Mouse (Mus musculus) lung, embryonic 15.5 days (tissue): Measurements from ENCODE around the gene Kansl1l. TPM values are rescaled to one million over a fixed set of nuclear protein-coding genes. Genes with fewer than 3 reads are reported as not detected.

Source experiments
- ATAC-seq: fragments of 200-750 bp; cut with Nextera tagmentation; 2 replicates; pipeline ENCODE4 v1.8.0; 2017; ENCODE audit warnings: moderate number of reproducible peaks, borderline replicate concordance; ENCODE audit not compliant: low FRiP score, low TSS enrichment; ENCODE audit errors: extremely low read depth
- H3K27ac ChIP-seq: fragments of 300-500 bp; sonication (generic); 2 replicates; pipeline ENCODE4 v1.5.1; 2015; ENCODE audit warnings: moderate library complexity, mild to moderate bottlenecking, inconsistent platforms
- H3K27me3 ChIP-seq: fragments of 300-500 bp; sonication (generic); 2 replicates; pipeline ENCODE4 v1.6.1; 2015; ENCODE audit warnings: inconsistent platforms
- H3K36me3 ChIP-seq: fragments of 300-500 bp; sonication (generic); 2 replicates; pipeline ENCODE4 v1.6.1; 2015; ENCODE audit warnings: inconsistent platforms
- H3K4me1 ChIP-seq: fragments of 300-500 bp; sonication (generic); 2 replicates; pipeline ENCODE4 v1.6.1; 2015; ENCODE audit warnings: inconsistent platforms
- H3K4me2 ChIP-seq: fragments of 300-500 bp; sonication (generic); 2 replicates; pipeline ENCODE4 v1.6.1; 2015; ENCODE audit warnings: inconsistent platforms, mild to moderate bottlenecking, moderate library complexity
- H3K4me3 ChIP-seq: fragments of 300-500 bp; sonication (generic); 2 replicates; pipeline ENCODE4 v1.5.1; 2015; ENCODE audit warnings: mild to moderate bottlenecking, inconsistent platforms
- H3K9ac ChIP-seq: fragments of 300-500 bp; sonication (generic); 2 replicates; pipeline ENCODE4 v1.6.1; 2015; ENCODE audit warnings: inconsistent platforms
- H3K9me3 ChIP-seq: fragments of 300-500 bp; sonication (generic); 2 replicates; pipeline ENCODE4 v1.6.1; 2016; ENCODE audit warnings: inconsistent platforms
- WGBS: fragments of 180-500 bp; shearing (Covaris S2); methylation state at CpG from one replicate; pipeline ENCODE4 v1.1.7; 2015; 5-methylcytosine and 5-hydroxymethylcytosine counted together
- polyA plus RNA-seq: library from polyadenylated mRNA; unstranded; fragments of >200 nt; fragmentation: Nextera tagmentation; extraction: Ambion mirVana; gene quantifications from 2 replicates; pipeline ENCODE4 v1.2.1, GENCODE M21; 2015

The Kansl1l gene
- polyA plus RNA-seq, 1 experiment from 2014 or later: 23.2 TPM

DNA sequence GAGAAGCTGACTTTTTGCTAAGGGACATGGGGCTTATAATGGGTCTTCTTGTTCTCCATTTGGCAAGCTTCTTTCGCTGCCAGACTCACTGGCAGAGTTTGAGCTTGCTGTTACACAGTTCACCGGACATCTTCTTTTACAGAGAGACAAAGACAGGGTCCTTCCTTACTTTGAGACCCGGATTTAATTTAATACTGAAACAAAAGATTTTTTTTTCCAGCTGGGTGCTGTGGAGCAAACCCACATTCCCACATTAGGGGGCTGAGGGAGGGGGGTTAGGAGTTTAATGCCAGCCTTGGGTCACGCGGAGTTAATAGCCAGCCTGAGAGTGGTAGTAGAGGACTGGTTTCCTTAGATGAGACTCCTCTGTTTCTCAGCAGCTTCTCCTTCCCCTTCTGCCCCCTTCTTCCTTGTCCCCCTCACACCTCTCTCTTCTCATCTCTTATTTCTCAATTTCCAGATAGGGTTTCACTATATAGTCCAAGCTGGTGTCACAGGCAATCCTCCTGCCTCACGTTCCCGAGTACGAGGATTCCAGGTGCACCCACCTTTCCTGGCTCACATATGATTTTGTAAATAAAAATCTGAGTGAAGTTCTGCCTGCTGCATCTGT, 124.5 kb downstream of the Kansl1l start:
- no peaks in the 10 kb centered on the region for H3K27me3 ChIP-seq
- H3K9me3 ChIP-seq: no peaks in the 10 kb centered on the region
- ATAC-seq: no peak
- H3K4me3 ChIP-seq: no peak overlapping the region
- no peaks in the 10 kb centered on the region for H3K36me3 ChIP-seq
- H3K9ac ChIP-seq: no peak overlapping the region
- WGBS: 85% methylated on average over 8 of the region's 8 CpGs
- no peak overlapping the region for H3K27ac ChIP-seq
- no peak overlapping the region for H3K4me2 ChIP-seq
- H3K4me1 ChIP-seq: no peaks in the 10 kb centered on the region

- Histone ChIP-seq H3K9ac (no peak overlapping the region), H3K27me3 (no peaks in the 10 kb centered on the region), H3K27ac (no peak overlapping the region), H3K9me3 (no peaks in the 10 kb centered on the region), H3K36me3 (no peaks in the 10 kb centered on the region), H3K4me3 (no peak overlapping the region), H3K4me2 (no peak overlapping the region), H3K4me1 (no peaks in the 10 kb centered on the region)
- ATAC-seq: no peak
- 50% methylated on average over 1 of the region's 1 CpGs for WGBS
Measured at GRCm38 (mm10) chr1:66692308-66692707, 125.1 kb downstream of the Kansl1l start.

DNA sequence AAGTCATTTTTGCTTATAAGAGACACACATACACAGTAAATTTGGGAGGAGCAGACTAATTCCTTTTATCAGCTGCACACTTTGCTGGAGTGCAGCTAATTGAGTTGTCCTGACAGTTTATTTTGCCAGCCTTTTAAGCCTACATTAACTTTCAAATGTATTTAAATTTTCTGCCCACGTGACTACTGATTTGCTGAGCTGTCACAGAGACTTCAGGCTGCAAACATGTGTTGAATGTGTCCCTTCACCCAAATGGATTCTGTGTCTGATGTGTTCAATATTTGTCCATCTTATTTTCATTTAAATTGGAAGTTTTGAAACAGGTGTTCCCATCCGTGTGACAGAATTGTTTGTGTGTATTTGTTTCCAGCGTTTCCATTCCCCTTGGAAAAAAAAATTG, 125.6 kb downstream of the Kansl1l start:
- no peak overlapping the region for H3K4me3 ChIP-seq
- no peak overlapping the region for H3K27ac ChIP-seq
- H3K9ac ChIP-seq: no peak overlapping the region
- 61% methylated on average over 3 of the region's 3 CpGs for WGBS
- H3K36me3 ChIP-seq: no peaks in the 10 kb centered on the region
- no peak for ATAC-seq
- H3K27me3 ChIP-seq: no peaks in the 10 kb centered on the region
- H3K4me1 ChIP-seq: no peaks in the 10 kb centered on the region
- no peaks in the 10 kb centered on the region for H3K9me3 ChIP-seq
- H3K4me2 ChIP-seq: no peak overlapping the region

DNA sequence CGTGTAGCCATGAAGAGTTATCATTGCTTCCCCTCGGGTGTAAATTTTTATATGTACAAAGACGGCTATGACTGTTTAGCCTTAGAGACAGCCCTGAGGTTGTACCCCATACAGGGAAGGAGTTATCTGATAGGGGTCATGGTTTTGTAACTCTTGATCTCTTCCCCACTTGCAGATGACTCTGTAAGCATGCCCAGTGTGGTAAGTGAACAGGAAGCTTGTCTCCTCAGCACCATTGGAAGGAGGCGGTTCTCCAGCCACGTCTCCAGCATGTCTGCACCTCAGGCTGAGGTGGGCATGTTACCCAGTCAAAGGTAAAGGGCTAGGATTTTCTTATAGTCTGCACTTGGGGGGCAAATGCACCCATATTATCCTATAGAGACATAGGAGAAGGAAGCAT, 134.4 kb downstream of the Kansl1l start:
- 80% methylated on average over 5 of the region's 5 CpGs for WGBS

GRCm38 (mm10) chr1:66678662-66679061, 138.7 kb downstream of the Kansl1l start:
- Histone ChIP-seq H3K4me1 (no peaks in the 10 kb centered on the region), H3K9ac (no peak overlapping the region), H3K4me3 (no peak overlapping the region), H3K9me3 (no peaks in the 10 kb centered on the region), H3K27ac (no peak overlapping the region), H3K36me3 (no peaks in the 10 kb centered on the region), H3K4me2 (no peak overlapping the region), H3K27me3 (no peaks in the 10 kb centered on the region)
- no peak for ATAC-seq
- 28% methylated on average over 2 of the region's 2 CpGs for WGBS

More for the DNA sequence above, 134.4 kb downstream of the Kansl1l start:
- Histone ChIP-seq H3K27ac (no peak overlapping the region), H3K4me2 (no peak overlapping the region), H3K36me3 (no peaks in the 10 kb centered on the region), H3K9ac (no peak overlapping the region), H3K4me3 (no peak overlapping the region), H3K4me1 (no peaks in the 10 kb centered on the region), H3K27me3 (no peaks in the 10 kb centered on the region), H3K9me3 (no peaks in the 10 kb centered on the region)
- no peak for ATAC-seq

GRCm38 (mm10) chr1:66677928-66678327, 139.4 kb downstream of the Kansl1l start:
- H3K4me2 ChIP-seq: no peak overlapping the region
- 78% methylated on average over 14 of the region's 14 CpGs for WGBS

DNA sequence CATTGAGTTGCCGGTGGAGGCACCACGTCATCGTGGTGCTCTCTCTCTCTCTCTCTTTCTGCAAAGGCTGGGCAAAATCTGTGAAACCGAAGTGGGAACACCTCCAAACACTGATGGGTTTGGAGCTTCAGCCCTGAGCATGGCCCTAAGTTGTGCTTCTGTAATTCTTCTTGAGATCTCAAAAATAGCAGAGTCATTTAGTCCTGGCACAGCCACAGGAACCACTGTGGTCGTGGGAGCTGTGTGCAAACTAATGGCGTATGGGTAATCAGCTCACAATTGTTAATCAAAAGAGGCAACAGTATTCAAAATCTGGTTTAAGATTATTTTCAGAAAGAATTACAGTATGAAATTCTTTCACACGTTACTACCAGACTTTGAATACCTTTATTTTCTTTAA, 144.6 kb downstream of the Kansl1l start:
- no peak overlapping the region for H3K9ac ChIP-seq
- H3K4me1 ChIP-seq: no peaks in the 10 kb centered on the region
- no peak overlapping the region for H3K27ac ChIP-seq
- H3K4me2 ChIP-seq: no peak overlapping the region
- H3K36me3 ChIP-seq: no peaks in the 10 kb centered on the region
- H3K27me3 ChIP-seq: no peaks in the 10 kb centered on the region
- WGBS: 79% methylated on average over 7 of the region's 7 CpGs
- H3K4me3 ChIP-seq: no peak overlapping the region
- H3K9me3 ChIP-seq: no peaks in the 10 kb centered on the region
- ATAC-seq: no peak

More at GRCm38 (mm10) chr1:66677928-66678327, 139.4 kb downstream of the Kansl1l start:
- H3K4me1 ChIP-seq: no peaks in the 10 kb centered on the region
- no peak overlapping the region for H3K27ac ChIP-seq
- no peak overlapping the region for H3K4me3 ChIP-seq
- no peak overlapping the region for H3K9ac ChIP-seq
- H3K36me3 ChIP-seq: no peaks in the 10 kb centered on the region
- no peaks in the 10 kb centered on the region for H3K9me3 ChIP-seq
- ATAC-seq: no peak
- no peaks in the 10 kb centered on the region for H3K27me3 ChIP-seq

- Histone ChIP-seq H3K27ac (no peak overlapping the region), H3K9ac (no peak overlapping the region), H3K4me3 (no peak overlapping the region), H3K4me1 (no peaks in the 10 kb centered on the region), H3K4me2 (no peak overlapping the region), H3K9me3 (no peaks in the 10 kb centered on the region), H3K36me3 (no peaks in the 10 kb centered on the region), H3K27me3 (no peaks in the 10 kb centered on the region)
- WGBS: 52% methylated on average over 7 of the region's 7 CpGs
- no peak for ATAC-seq
Measured at GRCm38 (mm10) chr1:66671475-66671874, 145.9 kb downstream of the Kansl1l start.

Other genes with a start within 250 kb of the Kansl1l start
- gene Rpe, start 116.7 kb downstream of the Kansl1l start, polyA plus RNA-seq: 55.7 and 56.6 TPM in 2 replicates
- gene Acadl, start 45.7 kb upstream of the Kansl1l start, polyA plus RNA-seq: 179 and 185 TPM in 2 replicates
- gene Myl1, start 127.8 kb upstream of the Kansl1l start, polyA plus RNA-seq: 29.7 and 40.2 TPM in 2 replicates
- 92.1 and 102 TPM in 2 replicates for gene Lancl1, start 221.3 kb upstream of the Kansl1l start, polyA plus RNA-seq